Mouse (Mus musculus): Measurements from ENCODE around the gene Itgam.
"Not testable (repeated sequence)": the region's sequence is repeated elsewhere in the genome, so short reads cannot be mapped to it uniquely, and the experiment has no call there.

The Itgam gene

DNA sequence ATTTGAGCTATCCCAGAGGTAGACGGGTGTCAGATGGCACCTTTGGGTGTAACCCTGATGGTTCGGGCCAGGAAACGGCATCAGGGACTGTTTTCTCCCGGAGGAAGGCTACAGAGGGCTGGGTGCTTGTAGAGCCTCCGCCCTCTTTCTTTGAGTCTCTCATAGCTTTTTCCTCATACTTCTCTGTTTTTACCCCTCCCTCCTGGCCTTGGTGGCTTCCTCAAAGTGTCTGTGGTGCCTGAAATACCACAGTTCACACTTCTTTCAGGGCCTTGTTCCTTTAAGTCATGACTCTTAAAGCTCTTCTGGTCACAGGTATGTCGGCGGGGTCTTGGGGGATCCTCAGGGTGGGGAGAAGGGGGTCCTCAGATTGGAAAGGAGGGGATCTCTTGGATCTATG lies at the start of gene Itgam, which contains the start of gene Gm49368:
Gene Itgam (plus strand): TSS at position 185 of the 400 bp plus-strand sequence.
Gene Gm49368 (plus strand): TSS at position 228 of the 400 bp plus-strand sequence.
- in situ Hi-C loops (cut with MboI, MseI), result no loop called here

- in situ Hi-C loops (cut with MboI, MseI), result no loop called here
These were observed 49.3 kb upstream of the Itgam start for GRCm38 (mm10) chr7:128013116-128013515.

DNA sequence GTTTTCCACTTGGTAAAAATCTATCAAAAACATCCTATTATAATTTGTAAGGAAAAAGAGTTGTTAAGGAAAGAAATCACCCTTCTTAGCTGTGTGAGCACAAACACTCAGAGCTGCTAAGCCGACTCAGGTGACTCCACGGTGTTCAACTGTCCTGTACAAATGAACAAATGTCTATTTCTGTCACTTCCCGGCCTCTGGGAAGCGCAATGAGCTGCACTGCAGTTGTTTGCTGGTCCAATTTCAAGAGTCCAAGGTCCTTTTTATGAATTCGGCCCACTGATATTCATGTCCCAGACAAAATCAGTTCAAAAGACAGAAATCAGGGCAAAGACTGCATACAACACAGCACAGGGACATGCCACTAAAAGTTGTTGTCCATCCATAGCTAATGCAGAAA lies 46.3 kb upstream of the Itgam start:
- in situ Hi-C loops (cut with MboI, MseI), result loop anchor here (5.0 kb wide), 1 partner anchor 41 kb away; no protein-coding TSS in a partner anchor

- in situ Hi-C loops (cut with MboI, MseI), result loop anchor here (5.0 kb wide), 1 partner anchor 41 kb away; no protein-coding TSS in a partner anchor
These were observed 45.8 kb upstream of the Itgam start for GRCm38 (mm10) chr7:128016650-128017049.

DNA sequence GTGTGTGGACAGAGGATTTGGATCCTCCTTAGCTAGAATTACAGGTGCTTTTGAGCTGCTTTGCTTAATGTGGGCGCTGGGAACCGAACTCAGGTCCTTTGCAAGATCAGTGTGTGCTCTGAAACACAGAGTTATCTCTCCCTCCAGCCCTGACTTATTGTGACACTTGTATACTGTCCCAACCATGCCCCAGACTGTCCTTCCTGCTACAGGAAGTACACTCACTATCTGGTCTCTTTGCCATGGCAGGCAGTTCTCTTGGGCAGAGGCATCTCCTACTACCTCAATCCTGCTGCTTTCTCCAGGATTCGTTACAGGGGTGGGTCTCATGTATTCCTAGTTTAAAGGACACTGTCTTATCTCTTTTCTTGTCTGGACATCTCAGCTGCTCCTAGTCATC lies 44.2 kb upstream of the Itgam start:
- in situ Hi-C loops (cut with MboI, MseI), result loop anchor here (5.0 kb wide), 1 partner anchor 39 kb away; no protein-coding TSS in a partner anchor

DNA sequence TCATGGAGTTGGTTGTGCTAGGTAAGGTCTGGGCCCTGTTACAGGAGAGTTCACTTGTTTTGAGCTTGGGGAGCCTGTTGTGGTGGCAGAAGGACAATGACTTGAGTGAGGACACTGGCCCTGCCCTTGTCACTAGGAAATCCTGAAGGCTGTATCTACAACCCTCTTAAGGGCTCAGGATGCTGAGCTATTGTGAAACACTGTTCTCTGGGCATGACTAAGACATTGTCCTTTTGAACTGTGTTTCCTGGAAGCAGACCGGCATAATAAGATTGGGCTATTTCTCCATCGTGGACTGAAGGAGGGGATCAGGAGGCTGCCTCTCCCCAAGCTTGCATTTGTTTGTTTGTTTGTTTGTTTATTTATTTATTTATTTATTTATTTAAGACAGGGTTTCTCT lies 43.3 kb upstream of the Itgam start:
- in situ Hi-C loops (cut with MboI, MseI), result loop anchor here (5.0 kb wide), 1 partner anchor 38 kb away; no protein-coding TSS in a partner anchor

GRCm38 (mm10) chr7:128022974-128023373 lies 39.5 kb upstream of the Itgam start:
- in situ Hi-C loops (cut with MboI, MseI), result no loop called here

- in situ Hi-C loops (cut with MboI, MseI), result no loop called here
These were observed 38.9 kb upstream of the Itgam start for GRCm38 (mm10) chr7:128023565-128023964.

- in situ Hi-C loops (cut with MboI, MseI), result no loop called here
These were observed 38.1 kb upstream of the Itgam start for GRCm38 (mm10) chr7:128024364-128024763.

DNA sequence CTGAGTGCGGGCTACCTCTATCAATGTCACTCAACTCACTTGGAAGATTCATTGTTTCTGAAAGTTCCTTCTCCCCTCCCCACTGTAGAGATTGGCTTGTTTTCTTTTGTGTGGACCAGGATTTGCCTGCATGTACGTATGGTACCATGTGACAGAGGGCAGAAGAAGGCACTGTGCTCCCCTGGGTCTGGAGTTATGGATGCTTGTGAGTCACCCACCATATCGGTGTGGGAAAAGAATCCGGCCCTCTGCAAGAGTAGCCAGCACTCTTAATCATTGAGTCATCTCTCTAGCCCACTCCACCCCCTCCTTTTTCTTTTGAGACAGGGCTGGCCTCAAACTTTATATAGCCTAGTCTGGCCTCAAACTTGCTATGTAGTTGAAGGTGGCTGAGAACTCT lies 37.5 kb upstream of the Itgam start:
- in situ Hi-C loops (cut with MboI, MseI), result no loop called here

DNA sequence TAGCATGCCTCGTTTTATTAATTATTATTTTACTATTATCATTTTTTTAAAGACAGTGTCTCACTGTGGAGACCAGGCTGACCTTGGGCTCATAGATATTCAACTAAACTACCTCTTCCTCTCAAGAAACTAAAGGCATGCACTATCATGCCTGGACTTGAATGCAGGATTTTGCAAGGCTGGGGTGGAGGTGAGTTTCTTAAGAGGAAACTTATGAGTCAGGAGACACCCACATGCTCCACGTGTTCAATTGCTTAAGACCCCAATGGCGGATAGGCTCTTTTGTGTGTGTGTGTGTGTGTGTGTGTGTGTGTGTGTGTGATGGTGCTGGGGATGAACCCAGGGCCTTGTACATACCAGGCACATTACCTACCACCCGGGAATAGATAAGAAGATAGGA lies 37.1 kb upstream of the Itgam start:
- in situ Hi-C loops (cut with MboI, MseI), result no loop called here

DNA sequence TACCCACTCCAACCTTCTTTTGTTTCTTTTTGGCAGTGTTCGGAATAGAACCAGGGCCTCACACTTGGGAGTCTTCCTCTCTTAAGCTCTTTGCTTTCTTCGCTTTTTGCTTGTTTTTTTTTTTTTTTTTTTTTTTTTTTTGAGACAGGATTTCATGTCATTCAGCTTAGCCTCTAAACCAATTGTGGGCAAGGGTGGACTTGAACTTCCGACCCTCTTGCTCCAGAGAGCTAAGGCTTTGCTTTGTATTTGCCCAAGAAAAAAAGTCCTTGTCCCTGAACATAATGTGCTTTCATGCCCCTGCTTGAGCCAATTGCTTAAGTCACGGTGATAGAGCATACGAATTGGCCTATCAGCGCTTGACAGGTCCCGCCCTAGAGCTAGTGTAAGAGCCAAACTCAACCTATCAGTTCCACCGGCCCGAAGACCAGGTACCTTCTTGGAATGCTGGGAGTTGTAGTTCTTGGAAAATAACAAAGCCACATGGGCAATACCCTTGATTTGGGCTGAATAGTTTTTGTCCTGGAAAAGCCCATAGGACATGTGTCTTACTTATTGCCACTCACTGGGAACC lies 30.9 kb upstream of the Itgam start:
- in situ Hi-C loops (cut with MboI, MseI), result no loop called here

GRCm38 (mm10) chr7:128032290-128032988 lies 30.0 kb upstream of the Itgam start:
- in situ Hi-C loops (cut with MboI, MseI), result no loop called here

- in situ Hi-C loops (cut with MboI, MseI), result no loop called here
These were observed 29.5 kb upstream of the Itgam start for GRCm38 (mm10) chr7:128032989-128033293.

DNA sequence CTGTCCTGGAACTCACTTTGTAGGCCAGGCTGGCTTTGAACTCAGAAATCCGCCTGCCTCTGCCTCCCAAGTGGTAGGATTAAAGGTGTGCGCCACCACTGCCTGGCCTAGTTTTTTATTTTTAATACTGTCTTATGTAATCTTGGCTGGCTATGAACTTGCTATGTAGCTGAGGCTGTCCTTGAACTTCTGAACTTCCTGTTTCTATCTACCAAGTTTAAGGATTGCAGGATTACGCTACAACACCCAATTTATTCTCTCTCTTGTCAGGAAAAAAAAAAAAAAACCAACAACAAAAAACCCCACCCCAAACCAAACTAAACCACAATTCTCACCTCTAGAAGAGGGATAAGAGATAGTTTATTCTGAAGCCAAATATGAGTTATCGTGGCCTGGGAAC lies 28.8 kb upstream of the Itgam start:
- in situ Hi-C loops (cut with MboI, MseI), result no loop called here

DNA sequence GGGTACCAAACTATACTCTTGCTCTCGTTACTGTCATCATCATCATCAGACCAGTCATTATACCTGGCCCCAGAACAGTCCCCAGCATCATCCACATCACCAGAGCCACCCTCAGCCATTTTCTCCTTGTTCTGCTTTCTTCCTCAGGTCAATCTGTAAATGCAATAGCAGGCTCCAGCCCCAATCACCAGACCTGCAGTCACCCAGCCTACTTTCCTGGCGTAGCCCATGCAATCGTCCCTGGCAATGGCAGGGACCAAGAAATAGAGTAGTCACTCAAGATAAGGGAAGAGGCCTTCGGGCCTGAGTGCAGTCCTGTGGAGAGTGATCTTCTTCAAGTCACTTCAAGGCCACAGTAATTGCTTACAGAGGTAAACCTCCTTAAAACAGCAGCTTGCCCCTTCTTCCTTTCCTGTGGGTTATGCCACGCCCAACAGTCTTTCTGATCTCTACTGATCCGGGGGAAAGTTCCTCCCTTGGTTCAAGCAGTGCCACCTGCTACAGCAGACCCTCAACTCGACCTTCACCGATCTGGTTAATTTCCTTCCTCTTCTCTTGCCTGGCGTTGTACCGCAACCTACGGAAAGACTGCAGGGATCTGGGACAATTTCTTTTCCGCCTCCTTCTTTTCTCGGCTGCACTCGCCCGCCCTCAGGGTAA lies 20.1 kb upstream of the Itgam start:
- in situ Hi-C loops (cut with MboI, MseI), result not testable (repeated sequence)

- in situ Hi-C loops (cut with MboI, MseI), result no loop called here
These were observed 18.2 kb upstream of the Itgam start for GRCm38 (mm10) chr7:128044142-128044785.

GRCm38 (mm10) chr7:128045640-128046039 lies 16.8 kb upstream of the Itgam start:
- in situ Hi-C loops (cut with MboI, MseI), result no loop called here

GRCm38 (mm10) chr7:128048819-128049218 lies 13.6 kb upstream of the Itgam start:
- in situ Hi-C loops (cut with MboI, MseI), result no loop called here

DNA sequence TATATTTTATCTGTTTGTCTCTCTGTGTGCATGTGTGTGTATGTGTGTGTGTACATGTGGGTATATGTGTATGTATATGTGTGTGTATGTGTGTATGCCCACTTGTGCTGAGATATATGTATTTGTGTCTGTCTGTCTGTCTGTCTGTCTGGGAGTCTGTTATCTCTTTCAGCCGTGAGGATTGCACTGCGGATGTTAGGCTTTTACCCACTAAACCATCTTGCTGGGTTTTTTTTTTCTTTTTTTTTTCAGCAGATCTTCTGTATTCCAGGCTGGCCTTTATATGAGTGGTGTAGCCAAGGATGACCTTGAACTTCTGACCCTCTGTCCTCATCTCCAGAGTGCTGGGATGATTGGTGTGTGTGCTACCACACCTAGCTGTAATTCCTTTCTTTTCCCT lies 13.2 kb upstream of the Itgam start:
- in situ Hi-C loops (cut with MboI, MseI), result no loop called here

GRCm38 (mm10) chr7:128050739-128051138 lies 11.7 kb upstream of the Itgam start:
- in situ Hi-C loops (cut with MboI, MseI), result no loop called here

DNA sequence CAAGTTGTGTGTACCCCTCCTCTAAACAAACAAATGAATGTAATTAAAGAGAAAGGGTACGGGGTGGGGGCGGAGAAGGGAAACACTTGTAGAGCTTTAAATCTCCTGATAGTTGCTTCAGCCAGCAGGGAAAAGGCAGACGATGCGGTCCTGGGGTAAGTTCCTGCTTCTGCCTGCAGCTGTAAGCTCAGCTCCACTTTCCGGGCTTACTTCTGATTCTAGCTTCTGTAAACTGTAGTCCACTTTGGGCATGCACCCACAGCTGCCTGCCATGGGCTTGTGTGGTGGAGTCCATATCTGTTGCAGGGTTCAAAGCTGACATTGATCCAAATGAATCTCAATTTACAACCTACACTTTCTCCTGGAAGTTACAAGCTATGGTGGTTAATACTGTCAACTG lies 9.4 kb upstream of the Itgam start:
- in situ Hi-C loops (cut with MboI, MseI), result no loop called here

Data from T-helper 2 cell (primary cell).